Mouse (Mus musculus): ENCODE measurements around the gene Ppm1n.

GRCm38 (mm10) chr7:19327782-19328181 lies 47.9 kb upstream of the Ppm1n start:
- TF ChIP-seq CTCF (IDR thresholded peaks at IDR 0.05; ENCODE audit: low read depth) (no peak), EP300 (optimal IDR thresholded peaks at IDR 0.05) (no peak)

All from stomach, postnatal 0 days (tissue).